Mouse (Mus musculus) forebrain, embryonic 16.5 days (tissue): ENCODE measurements at regions not wholly inside any gene's neighbourhood (a gene's known extent, or its start where the extent isn't known, plus 50 kb on each side); places are given as distances from the start of the nearest gene placed in this dataset.

Source experiments
- ATAC-seq: fragments of 200-750 bp; cut with Nextera tagmentation; 2 replicates; pipeline ENCODE4 v1.8.0; 2017; ENCODE audit warnings: mild to moderate bottlenecking, moderate library complexity
- H3K27ac ChIP-seq: fragments of 300-500 bp; sonication (generic); 2 replicates; pipeline ENCODE4 v1.5.1; 2014; ENCODE audit warnings: low read length, control low read depth
- H3K27me3 ChIP-seq: fragments of 300-500 bp; sonication (generic); replicated peaks from 2 replicates; pipeline ENCODE4 v1.6.1; 2014; ENCODE audit warnings: low read length; ENCODE audit not compliant: control insufficient read depth, insufficient read depth
- H3K36me3 ChIP-seq: fragments of 300-500 bp; sonication (generic); 2 replicates; pipeline ENCODE4 v1.6.1; 2014; ENCODE audit not compliant: control insufficient read depth, insufficient read depth
- H3K4me1 ChIP-seq: fragments of 300-500 bp; sonication (generic); replicated peaks from 2 replicates; pipeline ENCODE4 v1.6.1; 2014; ENCODE audit warnings: low read length; ENCODE audit not compliant: control insufficient read depth, insufficient read depth
- H3K4me2 ChIP-seq: fragments of 300-500 bp; sonication (generic); 2 replicates; pipeline ENCODE4 v1.6.1; 2014; ENCODE audit warnings: mild to moderate bottlenecking, low read length, control low read depth
- H3K4me3 ChIP-seq: fragments of 300-500 bp; sonication (generic); replicated peaks from 2 replicates; pipeline ENCODE4 v1.5.1; 2014; ENCODE audit warnings: mild to moderate bottlenecking, low read length, control low read depth
- H3K9ac ChIP-seq: fragments of 300-500 bp; sonication (generic); replicated peaks from 2 replicates; pipeline ENCODE4 v1.6.1; 2014; ENCODE audit warnings: low read depth, low read length, control low read depth
- H3K9me3 ChIP-seq: fragments of 300-500 bp; sonication (generic); 2 replicates; pipeline ENCODE4 v1.6.1; 2016; ENCODE audit warnings: low read length; ENCODE audit not compliant: control insufficient read depth
- WGBS: fragments of 180-500 bp; shearing (Covaris S2); extraction: QIAGEN DNeasy Blood & Tissue Kit; methylation state at CpG from one replicate; pipeline ENCODE4 v1.1.7; 2014; 5-methylcytosine and 5-hydroxymethylcytosine counted together

- Histone ChIP-seq H3K9me3 (no peaks in the 10 kb centered on the region), H3K4me1 (no peaks in the 10 kb centered on the region), H3K27me3 (no peaks in the 10 kb centered on the region), H3K9ac (no peak overlapping the region), H3K27ac (no peak overlapping the region), H3K36me3 (no peaks in the 10 kb centered on the region), H3K4me3 (no peak overlapping the region), H3K4me2 (no peak overlapping the region)
- no peak for ATAC-seq
- 65% methylated on average over 3 of the region's 3 CpGs for WGBS
Observed at GRCm38 (mm10) chrX:70820518-70820917, 229.5 kb upstream of the Mamld1 start.

DNA sequence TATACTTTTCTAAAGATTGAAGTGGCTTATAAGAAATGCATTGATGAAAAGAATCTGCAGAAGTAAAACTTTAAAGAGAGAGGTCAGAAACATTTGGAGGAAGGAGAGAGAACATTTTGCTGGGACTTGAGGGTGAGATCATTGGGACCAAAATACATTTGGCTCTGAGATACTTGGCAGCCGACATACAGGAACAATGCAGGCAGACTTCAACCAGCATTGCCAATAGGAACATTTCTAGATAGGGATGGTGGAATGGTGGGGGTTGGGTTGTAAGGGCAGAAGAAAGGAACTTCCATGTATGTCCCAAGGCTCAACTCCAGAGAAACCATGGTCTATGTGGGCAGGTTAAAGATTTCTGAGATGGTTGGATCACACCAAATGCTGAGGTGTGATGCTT lies 232.3 kb upstream of the Mamld1 start:
- no peak overlapping the region for H3K27ac ChIP-seq
- no peaks in the 10 kb centered on the region for H3K4me1 ChIP-seq
- no peaks in the 10 kb centered on the region for H3K9me3 ChIP-seq
- H3K4me3 ChIP-seq, result no peak overlapping the region
- no peaks in the 10 kb centered on the region for H3K27me3 ChIP-seq
- no peak overlapping the region for H3K9ac ChIP-seq
- no peaks in the 10 kb centered on the region for H3K36me3 ChIP-seq
- no peak for ATAC-seq
- 65% methylated on average over 1 of the region's 1 CpGs for WGBS
- H3K4me2 ChIP-seq, result no peak overlapping the region

- no peaks in the 10 kb centered on the region for H3K4me1 ChIP-seq
- H3K9ac ChIP-seq, result no peak overlapping the region
- WGBS, result 84% methylated on average over 3 of the region's 3 CpGs
- no peaks in the 10 kb centered on the region for H3K36me3 ChIP-seq
- no peak for ATAC-seq
- no peak overlapping the region for H3K4me3 ChIP-seq
- no peaks in the 10 kb centered on the region for H3K9me3 ChIP-seq
- H3K27me3 ChIP-seq, result no peaks in the 10 kb centered on the region
- no peak overlapping the region for H3K4me2 ChIP-seq
- no peak overlapping the region for H3K27ac ChIP-seq
Observed at GRCm38 (mm10) chrX:70816662-70817061, 233.4 kb upstream of the Mamld1 start.

DNA sequence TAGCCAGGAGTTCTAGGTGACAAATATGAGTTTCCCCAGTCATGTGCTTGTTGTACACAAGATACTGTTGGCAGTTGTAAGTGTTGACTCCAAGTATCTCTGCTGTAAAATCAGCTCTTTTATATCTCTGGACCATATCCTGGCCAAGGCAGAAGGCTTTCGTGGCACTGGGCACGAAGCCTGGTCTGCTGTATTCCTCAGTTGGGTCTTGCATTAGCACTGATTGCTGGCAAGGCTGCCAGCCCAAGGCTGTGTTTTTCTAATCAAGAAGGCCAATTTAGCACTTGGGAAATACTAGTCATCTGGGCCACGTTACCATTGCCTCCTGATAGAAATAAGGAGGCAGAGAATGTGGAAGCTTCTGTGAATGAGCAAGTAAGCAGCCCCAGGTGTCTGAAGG lies 258.3 kb upstream of the Mamld1 start:
- no peak for ATAC-seq
- WGBS, result 61% methylated on average over 3 of the region's 3 CpGs

GRCm38 (mm10) chrX:70762862-70763261 lies 285.9 kb upstream of the Tmem185a start:
- Histone ChIP-seq H3K9me3 (no peaks in the 10 kb centered on the region), H3K4me2 (no peak overlapping the region), H3K27ac (no peak overlapping the region), H3K36me3 (no peaks in the 10 kb centered on the region), H3K4me3 (no peak overlapping the region), H3K4me1 (no peaks in the 10 kb centered on the region), H3K27me3 (no peaks in the 10 kb centered on the region), H3K9ac (no peak overlapping the region)
- WGBS, result 84% methylated on average over 1 of the region's 1 CpGs
- no peak for ATAC-seq

More for the DNA sequence above, 258.3 kb upstream of the Mamld1 start:
- H3K4me3 ChIP-seq, result no peak overlapping the region
- H3K9ac ChIP-seq, result no peak overlapping the region
- H3K9me3 ChIP-seq, result no peaks in the 10 kb centered on the region
- H3K4me2 ChIP-seq, result no peak overlapping the region
- no peaks in the 10 kb centered on the region for H3K27me3 ChIP-seq
- H3K27ac ChIP-seq, result no peak overlapping the region
- H3K4me1 ChIP-seq, result no peaks in the 10 kb centered on the region
- no peaks in the 10 kb centered on the region for H3K36me3 ChIP-seq

DNA sequence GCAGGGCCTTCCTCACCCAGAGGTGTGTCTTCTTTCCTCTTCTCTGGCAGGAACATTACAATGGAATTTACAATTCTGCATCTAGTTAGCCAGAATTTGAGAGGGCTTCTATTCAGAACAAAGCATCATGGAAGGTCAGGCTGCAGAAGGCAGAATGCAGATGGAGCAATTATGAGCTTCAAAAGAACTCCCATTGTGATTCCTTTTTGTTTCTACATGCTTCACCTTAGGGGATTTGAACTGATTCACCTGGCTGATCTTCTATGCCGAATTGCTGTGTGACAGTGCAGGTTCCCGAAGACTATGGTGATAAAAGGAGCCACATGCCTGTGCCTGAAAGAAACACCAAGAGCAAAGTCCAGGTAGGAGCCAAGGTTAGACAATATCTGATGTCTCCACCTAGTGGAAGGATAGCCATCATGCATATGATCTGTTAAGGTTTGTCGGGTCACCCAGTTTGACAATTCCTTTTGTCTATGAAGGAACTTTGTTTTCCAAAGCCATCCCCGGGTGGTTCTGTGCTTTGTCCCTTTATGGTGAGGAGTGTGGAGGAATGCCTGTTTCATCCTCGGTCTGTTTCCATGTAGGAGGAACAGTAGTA lies 236.1 kb upstream of the Tmem185a start:
- WGBS, result 65% methylated on average over 5 of the region's 5 CpGs
- H3K9me3 ChIP-seq, result no peaks in the 10 kb centered on the region
- H3K27ac ChIP-seq, result no peak overlapping the region
- no peak for ATAC-seq
- no peak overlapping the region for H3K9ac ChIP-seq
- H3K4me1 ChIP-seq, result no peaks in the 10 kb centered on the region
- H3K27me3 ChIP-seq, result no peaks in the 10 kb centered on the region
- H3K4me2 ChIP-seq, result no peak overlapping the region
- H3K36me3 ChIP-seq, result no peaks in the 10 kb centered on the region
- no peak overlapping the region for H3K4me3 ChIP-seq

- WGBS, result 25% methylated on average over 3 of the region's 3 CpGs
- H3K36me3 ChIP-seq, result no peaks in the 10 kb centered on the region
- no peak overlapping the region for H3K4me3 ChIP-seq
- no peak overlapping the region for H3K4me2 ChIP-seq
- no peak overlapping the region for H3K27ac ChIP-seq
- no peaks in the 10 kb centered on the region for H3K9me3 ChIP-seq
- no peak overlapping the region for H3K9ac ChIP-seq
- ATAC-seq, result peak; percentile 28; the same call in 1 of the 2 replicates
- H3K4me1 ChIP-seq, result 0 out of 2 replicates have a peak, but pooled peaks cover 3% of the 10 kb centered on the region
- H3K27me3 ChIP-seq, result no peaks in the 10 kb centered on the region
Observed at GRCm38 (mm10) chrX:70682194-70682593, 205.2 kb upstream of the Tmem185a start.

- no peak overlapping the region for H3K4me2 ChIP-seq
- no peaks in the 10 kb centered on the region for H3K4me1 ChIP-seq
- no peak overlapping the region for H3K4me3 ChIP-seq
- 85% methylated on average over 3 of the region's 3 CpGs for WGBS
- no peaks in the 10 kb centered on the region for H3K27me3 ChIP-seq
- H3K27ac ChIP-seq, result no peak overlapping the region
- no peak overlapping the region for H3K9ac ChIP-seq
- no peaks in the 10 kb centered on the region for H3K36me3 ChIP-seq
- no peaks in the 10 kb centered on the region for H3K9me3 ChIP-seq
- no peak for ATAC-seq
Observed at GRCm38 (mm10) chrX:70667092-70667491, 190.1 kb upstream of the Tmem185a start.
